Mouse (Mus musculus) urinary bladder, adult 18-20 months (tissue): ENCODE data around the gene Gm13083.
"Not testable (repeated sequence)": the region's sequence is repeated elsewhere in the genome, so short reads cannot be mapped to it uniquely, and the experiment has no call there.

Experiments
- DNase-seq, 2 experiments: peaks; one replicate each; pipeline ENCODE4 v3.0.0; 2022; ENCODE audit warnings: low spot score in 2 of 2, mixed read lengths in 2 of 2

Gene Gm13083

GRCm38 (mm10) chr4:143614703-143615102 lies at the start of gene Gm13083:
Gene Gm13083 (plus strand): TSS chr4:143615003.
- not testable (repeated sequence) for DNase-seq

- not testable (repeated sequence) for DNase-seq
Measured at GRCm38 (mm10) chr4:143611927-143612326, 2.9 kb upstream of the Gm13083 start.

GRCm38 (mm10) chr4:143618101-143618500 lies 3.3 kb downstream of the Gm13083 start:
- not testable (repeated sequence) for DNase-seq

- not testable (repeated sequence) for DNase-seq
Measured at GRCm38 (mm10) chr4:143657146-143657545, 42.3 kb downstream of the Gm13083 start, which contains the start of gene Gm13088. Gene Gm13088 (minus strand): TSS chr4:143657246.
